Comparison of ENCODE assay signal across 33 mouse cellular contexts in genomic region chr2:161076262-161076661, GRCm38 (mm10).
"Had no signal": no experiment of that assay in that cellular context is flagged by ENCODE, and none has a peak within 500 bp of the region (broad histone marks: within the 10 kb centered on the region; RNA-seq: fewer than 3 reads in every experiment).

No protein-coding gene starts in this region.

- H3K27ac ChIP-seq: heart, embryonic 10.5 days; heart, embryonic 13.5 days; heart, embryonic 15.5 days; hindbrain, embryonic 10.5 days; hindbrain, embryonic 12.5 days; hindbrain, embryonic 13.5 days; hindbrain, embryonic 14.5 days; hindbrain, embryonic 15.5 days; hindbrain, postnatal 0 days; intestine, embryonic 15.5 days; kidney, embryonic 15.5 days; kidney, postnatal 0 days; layer of hippocampus, adult 2 months; left cerebral cortex, adult 2 months had no signal

- ATAC-seq: hindbrain, embryonic 16.5 days; hindbrain, postnatal 0 days; inflammation-experienced regulatory T-cells, adult 6 months; intestine, embryonic 15.5 days; intestine, embryonic 16.5 days; intestine, postnatal 0 days had no signal

- H3K27me3 ChIP-seq: heart, embryonic 13.5 days; heart, embryonic 15.5 days; hindbrain, embryonic 12.5 days; hindbrain, embryonic 13.5 days; hindbrain, embryonic 15.5 days; intestine, embryonic 15.5 days; kidney, embryonic 15.5 days had no signal

- H3K36me3 ChIP-seq: heart, embryonic 15.5 days; hindbrain, embryonic 13.5 days; hindbrain, embryonic 15.5 days; intestine, embryonic 15.5 days had no signal

- H3K9me3 ChIP-seq: heart, embryonic 10.5 days; heart, embryonic 13.5 days; heart, embryonic 15.5 days; hindbrain, embryonic 10.5 days; hindbrain, embryonic 12.5 days; hindbrain, embryonic 13.5 days; hindbrain, embryonic 15.5 days; intestine, embryonic 15.5 days; kidney, embryonic 15.5 days had no signal

- H3K4me3 ChIP-seq: heart, embryonic 10.5 days; heart, embryonic 13.5 days; heart, embryonic 15.5 days; hindbrain, embryonic 10.5 days; hindbrain, embryonic 12.5 days; hindbrain, embryonic 13.5 days; hindbrain, embryonic 15.5 days; intestine, embryonic 15.5 days; kidney, embryonic 15.5 days; layer of hippocampus, adult 2 months; left cerebral cortex, adult 2 months had no signal

- H3K4me1 ChIP-seq: hindbrain, embryonic 10.5 days; hindbrain, embryonic 12.5 days; hindbrain, embryonic 15.5 days; intestine, embryonic 15.5 days; kidney, embryonic 15.5 days had no signal

- H3K9ac ChIP-seq: heart, embryonic 13.5 days; heart, embryonic 15.5 days; hindbrain, embryonic 12.5 days; hindbrain, embryonic 13.5 days; hindbrain, embryonic 14.5 days; hindbrain, embryonic 15.5 days; intestine, embryonic 15.5 days; kidney, embryonic 15.5 days had no signal

- DNase-seq: heart, postnatal 14 days; heart, postnatal 36 days; kidney, adult 11 months; kidney, adult 18-20 months; kidney, adult 2 months; kidney, adult 8-10 months; kidney, adult 9 months; kidney, postnatal 10 days; kidney, postnatal 14 days; kidney, postnatal 25 days; kidney, postnatal 36 days; kidney, postnatal 4 days; layer of hippocampus, adult 9-11 months; layer of hippocampus, postnatal 36 days had no signal

- H3K4me2 ChIP-seq: heart, embryonic 11.5 days; heart, embryonic 13.5 days; heart, embryonic 15.5 days; hindbrain, embryonic 12.5 days; hindbrain, embryonic 13.5 days; hindbrain, embryonic 14.5 days; hindbrain, embryonic 15.5 days; intestine, embryonic 15.5 days; kidney, embryonic 15.5 days had no signal
